Mouse (Mus musculus) MEL (cell line): ENCODE results near the gene Naa50. TPM values are rescaled to one million over a fixed set of nuclear protein-coding genes. Genes with fewer than 3 reads are reported as not detected.

Experiments used
- DNase-seq: peaks from one replicate; pipeline ENCODE4 v3.0.0; 2011; ENCODE audit warnings: low read depth, low spot score
- H3K27ac ChIP-seq: 2 replicates; pipeline ENCODE4 v1.5.1; 2012; ENCODE audit warnings: low read depth, mild to moderate bottlenecking, control low read depth, low read length, moderate library complexity; ENCODE audit not compliant: control insufficient read depth
- H3K27me3 ChIP-seq, 2 experiments: fragments of 150-350 bp in 1 of 2; sonication (generic) in 1 of 2; 2 replicates each; pipeline ENCODE4 v1.6.1; 2012; ENCODE audit warnings: low read length in 2 of 2, mild to moderate bottlenecking in 2 of 2, improper control_type of control experiment in 1 of 2, moderate library complexity in 1 of 2; ENCODE audit not compliant: insufficient read depth in 2 of 2, control insufficient read depth in 1 of 2
- H3K36me3 ChIP-seq, 2 experiments: 2 replicates each; pipeline ENCODE4 v1.6.1; 2012 to 2014; ENCODE audit warnings: low read length in 2 of 2, improper control_type of control experiment in 1 of 2, inconsistent platforms in 1 of 2, mild to moderate bottlenecking in 1 of 2; ENCODE audit not compliant: insufficient read depth in 2 of 2, control insufficient read depth in 1 of 2
- H3K4me1 ChIP-seq, 2 experiments: fragments of 150-350 bp in 1 of 2; sonication (generic) in 1 of 2; 2 replicates each; pipeline ENCODE4 v1.6.1; 2012; ENCODE audit warnings: low read length in 2 of 2, improper control_type of control experiment in 1 of 2, mild to moderate bottlenecking in 1 of 2; ENCODE audit not compliant: insufficient read depth in 2 of 2, control insufficient read depth in 1 of 2
- H3K4me3 ChIP-seq, 2 experiments: fragments of 150-350 bp in 1 of 2; sonication (generic) in 1 of 2; 2 replicates each; pipeline ENCODE4 v1.5.1; 2012; ENCODE audit warnings: low read depth in 2 of 2, low read length in 2 of 2, mild to moderate bottlenecking in 2 of 2, moderate library complexity in 2 of 2, control low read depth in 1 of 2, improper control_type of control experiment in 1 of 2; ENCODE audit not compliant: control insufficient read depth in 1 of 2, insufficient read depth in 1 of 2
- H3K79me2 ChIP-seq: 2 replicates; pipeline ENCODE4 v1.6.1; 2012; ENCODE audit warnings: mild to moderate bottlenecking, low read length, moderate library complexity; ENCODE audit not compliant: control insufficient read depth, poor library complexity, insufficient read depth
- H3K9ac ChIP-seq: 2 replicates; pipeline ENCODE4 v1.6.1; 2012; ENCODE audit warnings: low read depth, mild to moderate bottlenecking, control low read depth, low read length, moderate library complexity; ENCODE audit not compliant: control insufficient read depth, poor library complexity, severe bottlenecking
- H3K9me3 ChIP-seq: fragments of 150-350 bp; sonication (generic); replicated peaks from 2 replicates; pipeline ENCODE4 v1.6.1; 2012; ENCODE audit warnings: mild to moderate bottlenecking, low read length, improper control_type of control experiment, moderate library complexity; ENCODE audit not compliant: insufficient read depth
- CHD1 ChIP-seq: IDR thresholded peaks from 2 replicates; pipeline ENCODE4 v1.6.1; 2012; ENCODE audit warnings: low read depth, mild to moderate bottlenecking, inconsistent platforms, low read length, improper control_type of control experiment
- CHD2 ChIP-seq: IDR thresholded peaks from 2 replicates; pipeline ENCODE4 v1.6.1; 2011; ENCODE audit warnings: low read length, improper control_type of control experiment
- E2F4 ChIP-seq: IDR thresholded peaks from 2 replicates; pipeline ENCODE4 v1.6.1; 2011; ENCODE audit warnings: low read depth, low read length, improper control_type of control experiment, borderline replicate concordance
- ELF1 ChIP-seq: IDR thresholded peaks from 2 replicates; pipeline ENCODE4 v1.6.1; 2014; ENCODE audit warnings: low read depth, mild to moderate bottlenecking, inconsistent platforms, low read length, improper control_type of control experiment, moderate library complexity
- EP300 ChIP-seq, 2 experiments: IDR thresholded peaks; 2 replicates each; pipeline ENCODE4 v1.6.1; 2011; ENCODE audit warnings: improper control_type of control experiment in 2 of 2, low read length in 2 of 2, low read depth in 1 of 2, mild to moderate bottlenecking in 1 of 2
- ETS1 ChIP-seq: IDR thresholded peaks from 2 replicates; pipeline ENCODE4 v1.6.1; 2012; ENCODE audit warnings: low read depth, mild to moderate bottlenecking, inconsistent platforms, low read length, improper control_type of control experiment, moderate library complexity
- GATA1 ChIP-seq: IDR thresholded peaks from 2 replicates; pipeline ENCODE4 v1.6.1; 2011; ENCODE audit warnings: low read depth, low read length, improper control_type of control experiment
- KAT2A ChIP-seq: conservative IDR thresholded peaks from 2 replicates; pipeline ENCODE4 v1.6.1; 2012; ENCODE audit warnings: low read depth, low read length, improper control_type of control experiment, inconsistent platforms
- MYB ChIP-seq: IDR thresholded peaks from 2 replicates; pipeline ENCODE4 v1.6.1; 2011; ENCODE audit warnings: mild to moderate bottlenecking, low read depth, low read length, improper control_type of control experiment
- NRF1 ChIP-seq: IDR thresholded peaks from 2 replicates; pipeline ENCODE4 v1.6.1; 2014; ENCODE audit warnings: low read depth, mild to moderate bottlenecking, inconsistent platforms, low read length, improper control_type of control experiment, moderate library complexity; ENCODE audit not compliant: poor library complexity, insufficient read depth, severe bottlenecking
- POLR2A ChIP-seq, 2 experiments: IDR thresholded peaks; 2 replicates each; pipeline ENCODE4 v1.6.1; 2011 to 2012; ENCODE audit warnings: low read length in 2 of 2, mild to moderate bottlenecking in 2 of 2, control low read depth in 1 of 2, improper control_type of control experiment in 1 of 2, low read depth in 1 of 2, moderate library complexity in 1 of 2; ENCODE audit not compliant: control insufficient read depth in 1 of 2, insufficient read depth in 1 of 2, poor library complexity in 1 of 2
- POLR2AphosphoS2 ChIP-seq: IDR thresholded peaks from 2 replicates; pipeline ENCODE4 v1.6.1; 2011; ENCODE audit warnings: low read length, improper control_type of control experiment
- RCOR1 ChIP-seq: IDR thresholded peaks from 2 replicates; pipeline ENCODE4 v1.6.1; 2012; ENCODE audit warnings: low read depth, mild to moderate bottlenecking, inconsistent platforms, low read length, improper control_type of control experiment
- SIN3A ChIP-seq: IDR thresholded peaks from 2 replicates; pipeline ENCODE4 v1.6.1; 2012; ENCODE audit warnings: low read length, improper control_type of control experiment, inconsistent platforms
- SMC3 ChIP-seq: IDR thresholded peaks from 2 replicates; pipeline ENCODE4 v1.6.1; 2011; ENCODE audit warnings: low read depth, low read length, improper control_type of control experiment
- TAL1 ChIP-seq: IDR thresholded peaks from 2 replicates; pipeline ENCODE4 v1.6.1; 2012; ENCODE audit warnings: mild to moderate bottlenecking, inconsistent platforms, low read length, moderate library complexity, mixed read lengths
- TBP ChIP-seq: IDR thresholded peaks from 2 replicates; pipeline ENCODE4 v1.8.0; 2011; ENCODE audit warnings: low read depth, low read length, improper control_type of control experiment
- USF1 ChIP-seq: IDR thresholded peaks from 2 replicates; pipeline ENCODE4 v1.6.1; 2014; ENCODE audit warnings: low read depth, mild to moderate bottlenecking, inconsistent platforms, low read length, improper control_type of control experiment, moderate library complexity
- USF2 ChIP-seq, 2 experiments: IDR thresholded peaks; 2 replicates each; pipeline ENCODE4 v1.6.1; 2011 to 2012; ENCODE audit warnings: improper control_type of control experiment in 2 of 2, low read length in 2 of 2, borderline replicate concordance in 1 of 2, inconsistent platforms in 1 of 2, low read depth in 1 of 2, mild to moderate bottlenecking in 1 of 2; ENCODE audit not compliant: insufficient read depth in 1 of 2
- ZKSCAN1 ChIP-seq: IDR thresholded peaks from 2 replicates; pipeline ENCODE4 v1.6.1; 2012; ENCODE audit warnings: low read depth, mild to moderate bottlenecking, inconsistent platforms, low read length, improper control_type of control experiment, moderate library complexity
- polyA plus RNA-seq, 2 experiments: library from polyadenylated mRNA; stranded (reverse) in 1 of 2; unstranded in 1 of 2; fragments of >175 nt in 1 of 2; fragments of >200 nt in 1 of 2; gene quantifications; 2 replicates each; pipeline versions ENCODE4 v1.2.1 to v1.2.4; 2012; ENCODE audit warnings: low replicate concordance in 2 of 2, low read depth in 1 of 2; ENCODE audit not compliant: insufficient read length in 2 of 2, insufficient read depth in 1 of 2, missing spikeins in 1 of 2
- total RNA-seq: library from RNA; depleted of rRNA; stranded (reverse); fragments of 300-350 nt; gene quantifications from 2 replicates; pipeline ENCODE4 v1.2.3, GENCODE M21; 2012

Naa50 gene
- total and polyA plus RNA-seq, 3 experiments, result 52.1 to 204 (median 90.4) TPM

DNA sequence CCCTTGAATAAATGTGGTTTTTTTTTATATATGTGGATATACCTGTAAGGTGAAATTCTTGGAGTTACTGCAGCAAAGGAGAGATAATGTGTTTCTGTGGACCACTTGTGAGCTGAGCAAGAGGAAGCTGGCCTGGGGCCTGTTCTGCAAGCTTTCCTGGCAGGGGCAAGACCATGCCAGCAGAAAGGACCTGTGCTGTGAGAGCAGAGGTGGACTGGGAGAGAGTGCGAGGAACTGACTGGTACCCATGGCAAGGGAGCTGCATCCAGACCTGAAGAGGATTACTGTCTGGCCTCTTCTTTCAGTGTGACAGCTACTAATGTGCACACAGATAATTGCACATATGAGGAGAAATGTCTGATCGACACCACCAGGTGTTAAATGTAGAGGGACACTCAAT lies 51.3 kb downstream of the Naa50 start:
- Histone ChIP-seq H3K27ac (no peak overlapping the region), H3K36me3 (peaks cover 0 to 2% of the 10 kb centered on the region in 2 experiments; a peak in 1 of 4 replicates), H3K9me3 (no peaks in the 10 kb centered on the region; the same call in 1 of the 2 replicates), H3K9ac (no peak overlapping the region), H3K4me1 (no peaks in the 10 kb centered on the region), H3K4me3 (no peak overlapping the region), H3K79me2 (no peaks in the 10 kb centered on the region), H3K27me3 (no peaks in the 10 kb centered on the region)
- DNase-seq, result no peak
- no peak for TF ChIP-seq SIN3A
- no peak for TF ChIP-seq ELF1
- TF ChIP-seq CHD1, result no peak
- no peak for TF ChIP-seq TAL1
- TF ChIP-seq GATA1, result no peak
- TF ChIP-seq POLR2A (IDR thresholded peaks at IDR 0.05; ENCODE audit: control insufficient read depth in 1 of 2, insufficient read depth in 1 of 2, low read depth in 1 of 2, low read length in 2 of 2, poor library complexity in 1 of 2), result no peak
- no peak for TF ChIP-seq KAT2A

DNA sequence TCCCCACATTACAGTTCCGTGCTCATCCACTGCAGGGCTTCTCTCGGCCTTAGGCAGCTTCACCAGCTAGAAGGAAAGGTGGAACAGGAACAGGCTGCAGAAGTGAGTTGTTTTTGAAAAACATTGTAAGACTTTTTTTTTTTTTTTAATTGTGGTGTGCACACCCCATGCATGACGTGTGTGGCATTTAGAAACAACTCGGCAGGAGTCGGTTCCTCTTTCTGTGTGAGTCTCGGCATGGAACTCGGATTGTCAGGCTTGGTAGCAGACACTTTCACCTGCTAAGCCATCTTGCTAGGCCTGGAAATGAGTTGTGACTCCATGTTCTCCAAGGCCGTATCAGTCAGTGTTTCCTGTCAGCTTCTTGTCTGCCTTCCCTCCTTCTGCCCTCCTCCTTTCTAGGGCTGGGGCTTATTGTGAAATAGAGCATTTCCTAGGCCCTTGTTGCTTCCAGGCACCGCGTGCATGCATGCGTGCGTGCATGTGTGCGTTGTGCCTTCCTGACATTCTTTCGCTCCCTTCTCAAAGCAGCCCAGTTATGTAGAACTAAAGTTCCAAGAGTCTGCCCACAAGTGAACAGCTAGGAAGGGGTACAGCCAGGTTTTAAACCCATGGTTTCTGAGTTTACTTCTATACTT lies 59.6 kb downstream of the Naa50 start:
- DNase-seq, result no peak
- TF ChIP-seq POLR2A (IDR thresholded peaks at IDR 0.05; ENCODE audit: control insufficient read depth in 1 of 2, insufficient read depth in 1 of 2, low read depth in 1 of 2, low read length in 2 of 2, poor library complexity in 1 of 2), result no peak
- no peak for TF ChIP-seq USF1
- no peak for TF ChIP-seq E2F4
- TF ChIP-seq SMC3, result no peak
- no peak for TF ChIP-seq MYB
- TF ChIP-seq TBP, result no peak
- no peak for TF ChIP-seq NRF1
- no peak for TF ChIP-seq POLR2AphosphoS2
- TF ChIP-seq RCOR1, result no peak
- no peak for TF ChIP-seq ZKSCAN1
- TF ChIP-seq ETS1, result no peak
- no peak for TF ChIP-seq EP300 (IDR thresholded peaks at IDR 0.05; ENCODE audit: low read depth in 1 of 2, low read length in 2 of 2)
- no peak for TF ChIP-seq CHD1
- TF ChIP-seq TAL1, result no peak
- TF ChIP-seq USF2 (IDR thresholded peaks at IDR 0.05; ENCODE audit: borderline replicate concordance in 1 of 2, insufficient read depth in 1 of 2, low read depth in 1 of 2, low read length in 2 of 2), result no peak
- TF ChIP-seq CHD2, result no peak
- Histone ChIP-seq H3K9ac (no peak overlapping the region), H3K4me3 (no peak overlapping the region), H3K79me2 (no peaks in the 10 kb centered on the region), H3K4me1 (no peaks in the 10 kb centered on the region), H3K27ac (no peak overlapping the region), H3K36me3 (peaks cover 0 to 1% of the 10 kb centered on the region in 2 experiments; a peak in 1 of 4 replicates), H3K9me3 (no peaks in the 10 kb centered on the region), H3K27me3 (no peaks in the 10 kb centered on the region)
